Mouse (Mus musculus) adrenal gland, postnatal 36 days (tissue): ENCODE data around the gene Gm20518. TPM values are rescaled to one million over a fixed set of nuclear protein-coding genes. Genes with fewer than 3 reads are reported as not detected.

Experiments used
- DNase-seq, 2 experiments: peaks; one replicate each; pipeline ENCODE4 v3.0.0; 2021; ENCODE audit warnings: mixed read lengths in 1 of 2
- total RNA-seq, 2 experiments: library from RNA; stranded (reverse); gene quantifications; 2 replicates each; pipeline ENCODE4 v1.2.3; 2021

The Gm20518 gene
- total RNA-seq, 2 experiments from 2014 or later = 0.20 to 0.40 TPM

- no peak for DNase-seq
These were observed 4.6 kb upstream of the Gm20518 start for GRCm38 (mm10) chr16:17896091-17896490.

- DNase-seq = no peak
These were observed 2.5 kb upstream of the Gm20518 start, which contains the start of gene Tssk1 for GRCm38 (mm10) chr16:17893923-17894322. Gene Tssk1, plus strand, starts transcription at chr16:17894223.

GRCm38 (mm10) chr16:17892606-17893005 lies 1.1 kb upstream of the Gm20518 start:
- peak in 1 of 2 experiments; percentile 48 for DNase-seq

GRCm38 (mm10) chr16:17890917-17891566 lies 429 bp downstream of the Gm20518 start:
- peak; percentile 89 to 91 for DNase-seq

GRCm38 (mm10) chr16:17890342-17890727 lies 1.1 kb downstream of the Gm20518 start:
- no peak for DNase-seq

GRCm38 (mm10) chr16:17889689-17890341 lies 1.7 kb downstream of the Gm20518 start:
- no peak for DNase-seq

GRCm38 (mm10) chr16:17884116-17884515 lies 7.4 kb downstream of the Gm20518 start:
- DNase-seq = no peak

GRCm38 (mm10) chr16:17882196-17882595 lies 9.3 kb downstream of the Gm20518 start:
- no peak for DNase-seq

- DNase-seq = no peak
These were observed 11.9 kb downstream of the Gm20518 start for GRCm38 (mm10) chr16:17879571-17879970.

- DNase-seq = no peak
These were observed 15.4 kb downstream of the Gm20518 start for GRCm38 (mm10) chr16:17876096-17876495.

GRCm38 (mm10) chr16:17875174-17875573 lies 16.3 kb downstream of the Gm20518 start:
- no peak for DNase-seq

- no peak for DNase-seq
These were observed 18.5 kb downstream of the Gm20518 start for GRCm38 (mm10) chr16:17872995-17873394.

GRCm38 (mm10) chr16:17871248-17871647 lies 20.2 kb downstream of the Gm20518 start:
- no peak for DNase-seq

GRCm38 (mm10) chr16:17865770-17866169 lies 25.7 kb downstream of the Gm20518 start:
- DNase-seq = no peak

- no peak for DNase-seq
These were observed 26.2 kb downstream of the Gm20518 start for GRCm38 (mm10) chr16:17865293-17865692.

- no peak for DNase-seq
These were observed 32.9 kb downstream of the Gm20518 start for GRCm38 (mm10) chr16:17858592-17858991.

- no peak for DNase-seq
These were observed 34.3 kb downstream of the Gm20518 start for GRCm38 (mm10) chr16:17857157-17857556.

GRCm38 (mm10) chr16:17853263-17853662 lies 38.2 kb downstream of the Gm20518 start:
- no peak for DNase-seq

- DNase-seq = no peak
These were observed 39.6 kb downstream of the Gm20518 start for GRCm38 (mm10) chr16:17851860-17852259.

GRCm38 (mm10) chr16:17851331-17851730 lies 40.1 kb downstream of the Gm20518 start:
- no peak for DNase-seq

GRCm38 (mm10) chr16:17849486-17849885 lies 42.0 kb downstream of the Gm20518 start:
- no peak for DNase-seq

- DNase-seq = peak in 1 of 2 experiments; percentile 46
These were observed 42.5 kb downstream of the Gm20518 start for GRCm38 (mm10) chr16:17848928-17849327.

- no peak for DNase-seq
These were observed 43.0 kb downstream of the Gm20518 start for GRCm38 (mm10) chr16:17848431-17848830.
